Mouse (Mus musculus) lung, embryonic 14.5 days (tissue): Measurements from ENCODE around the gene Rbms2. TPM values are rescaled to one million over a fixed set of nuclear protein-coding genes. Genes with fewer than 3 reads are reported as not detected.
A peak's percentile ranks its signal among the peaks of the same experiment; 100 is the strongest.
"Not testable (repeated sequence)": the region's sequence is repeated elsewhere in the genome, so short reads cannot be mapped to it uniquely, and the experiment has no call there.

Source experiments
- ATAC-seq: fragments of 200-750 bp; cut with Nextera tagmentation; 2 replicates; pipeline ENCODE4 v1.8.0; 2017; ENCODE audit warnings: mild to moderate bottlenecking, moderate TSS enrichment, moderate library complexity; ENCODE audit not compliant: insufficient read depth
- DNase-seq: peaks from one replicate; pipeline ENCODE4 v3.0.0-alpha.2; 2015
- H3K27ac ChIP-seq: fragments of 300-500 bp; sonication (generic); 2 replicates; pipeline ENCODE4 v1.5.1; 2014; ENCODE audit warnings: low read depth, mild to moderate bottlenecking, moderate library complexity
- H3K27me3 ChIP-seq: fragments of 300-500 bp; sonication (generic); 2 replicates; pipeline ENCODE4 v1.6.1; 2014; ENCODE audit warnings: low read length, control low read depth; ENCODE audit not compliant: insufficient read depth
- H3K36me3 ChIP-seq: fragments of 300-500 bp; sonication (generic); 2 replicates; pipeline ENCODE4 v1.6.1; 2014; ENCODE audit warnings: control low read depth; ENCODE audit not compliant: insufficient read depth
- H3K4me1 ChIP-seq: fragments of 300-500 bp; sonication (generic); 2 replicates; pipeline ENCODE4 v1.6.1; 2014; ENCODE audit warnings: antibody characterized with exemption, control low read depth; ENCODE audit not compliant: insufficient read depth
- H3K4me2 ChIP-seq: fragments of 300-500 bp; sonication (generic); 2 replicates; pipeline ENCODE4 v1.6.1; 2014; ENCODE audit warnings: mild to moderate bottlenecking
- H3K4me3 ChIP-seq: fragments of 300-500 bp; sonication (generic); 2 replicates; pipeline ENCODE4 v1.5.1; 2014; ENCODE audit warnings: low read depth, low read length
- H3K9ac ChIP-seq: fragments of 300-500 bp; sonication (generic); 2 replicates; pipeline ENCODE4 v1.6.1; 2014
- H3K9me3 ChIP-seq: fragments of 300-500 bp; sonication (generic); 2 replicates; pipeline ENCODE4 v1.6.1; 2016; ENCODE audit warnings: low read depth, low read length, control low read depth
- CTCF ChIP-seq: IDR thresholded peaks from 2 replicates; pipeline ENCODE4 v1.5.1; 2016; ENCODE audit warnings: antibody characterized with exemption, low read depth
- WGBS: fragments of 180-500 bp; shearing (Covaris S2); extraction: QIAGEN DNeasy Blood & Tissue Kit; methylation state at CpG from one replicate; pipeline ENCODE4 v1.1.7; 2014; 5-methylcytosine and 5-hydroxymethylcytosine counted together
- polyA plus RNA-seq: library from polyadenylated mRNA; unstranded; fragments of >200 nt; fragmentation: Nextera tagmentation; extraction: Ambion mirVana; gene quantifications from 2 replicates; pipeline ENCODE4 v1.2.1, GENCODE M21; 2014

The Rbms2 gene
- polyA plus RNA-seq, 1 experiment from 2014 or later = 27.6 TPM

GRCm38 (mm10) chr10:128214981-128215380 is 34.9 kb upstream of the Rbms2 start:
- no peak for DNase-seq
- no peak for TF ChIP-seq CTCF
- no peak overlapping the region for H3K4me3 ChIP-seq
- no peak for ATAC-seq
- no peaks in the 10 kb centered on the region for H3K36me3 ChIP-seq
- no peak overlapping the region for H3K27ac ChIP-seq
- H3K4me2 ChIP-seq = no peak overlapping the region
- no peaks in the 10 kb centered on the region for H3K9me3 ChIP-seq
- 0 out of 2 replicates have a peak, but pooled peaks cover 3% of the 10 kb centered on the region for H3K4me1 ChIP-seq
- WGBS = 77% methylated on average over 5 of the region's 5 CpGs
- no peaks in the 10 kb centered on the region for H3K27me3 ChIP-seq
- H3K9ac ChIP-seq = no peak overlapping the region

GRCm38 (mm10) chr10:128214112-128214511 is 34.0 kb upstream of the Rbms2 start:
- not testable (repeated sequence) for DNase-seq, H3K4me1 ChIP-seq, H3K4me3 ChIP-seq, H3K27me3 ChIP-seq, H3K36me3 ChIP-seq, H3K9ac ChIP-seq, H3K4me2 ChIP-seq, H3K27ac ChIP-seq, ATAC-seq, H3K9me3 ChIP-seq
- WGBS = 79% methylated on average over 4 of the region's 4 CpGs

GRCm38 (mm10) chr10:128212871-128213323 is 32.8 kb upstream of the Rbms2 start:
- Histone ChIP-seq H3K36me3 (no peaks in the 10 kb centered on the region), H3K4me3 (peak overlapping the region; percentile 35), H3K9ac (peak overlapping the region; percentile 48), H3K4me1 (0 out of 2 replicates have a peak, but pooled peaks cover 3% of the 10 kb centered on the region), H3K4me2 (peak overlapping the region; percentile 69), H3K27ac (0 out of 2 replicates have a peak overlapping the region, but pooled peaks have one; percentile 24), H3K27me3 (no peaks in the 10 kb centered on the region), H3K9me3 (no peaks in the 10 kb centered on the region)
- ATAC-seq (no peak), DNase-seq (peak; percentile 85)
- 1% methylated on average over 18 of the region's 18 CpGs for WGBS
- TF ChIP-seq CTCF = peak; percentile 80

GRCm38 (mm10) chr10:128212148-128212547 is 32.1 kb upstream of the Rbms2 start:
- Histone ChIP-seq H3K36me3 (no peaks in the 10 kb centered on the region), H3K9me3 (no peaks in the 10 kb centered on the region), H3K27ac (no peak overlapping the region), H3K27me3 (no peaks in the 10 kb centered on the region), H3K4me3 (peak overlapping the region; percentile 71), H3K4me1 (0 out of 2 replicates have a peak, but pooled peaks cover 3% of the 10 kb centered on the region), H3K9ac (peak overlapping the region; percentile 71), H3K4me2 (peak overlapping the region; percentile 93)
- TF ChIP-seq CTCF = no peak
- no peak for ATAC-seq
- no peak for DNase-seq
- 51% methylated on average over 6 of the region's 6 CpGs for WGBS

- Histone ChIP-seq H3K27ac (no peak within 1 kb of the TSS), H3K4me2 (peak within 1 kb of the TSS; percentile 93), H3K9me3 (no peaks in the 10 kb centered on the region), H3K9ac (peak within 1 kb of the TSS; percentile 71), H3K4me3 (peak within 1 kb of the TSS; percentile 71), H3K4me1 (0 out of 2 replicates have a peak, but pooled peaks cover 3% of the 10 kb centered on the region), H3K27me3 (no peaks in the 10 kb centered on the region), H3K36me3 (no peaks in the 10 kb centered on the region)
- peak; percentile 95 for DNase-seq
- WGBS = under 1% methylated on average over 30 of the region's 30 CpGs
- peak; percentile 97 for ATAC-seq
- TF ChIP-seq CTCF = peak; percentile 47; the same call in 1 of the 2 replicates
These were observed 31.5 kb upstream of the Rbms2 start, which contains the start of gene Spryd4 for GRCm38 (mm10) chr10:128211390-128212108. Gene Spryd4 (minus strand): TSS chr10:128211807.

GRCm38 (mm10) chr10:128210954-128211353 is 30.9 kb upstream of the Rbms2 start:
- peak overlapping the region; percentile 93 for H3K4me2 ChIP-seq
- 19% methylated on average over 14 of the region's 14 CpGs for WGBS
- no peak overlapping the region for H3K27ac ChIP-seq
- ATAC-seq (peak; percentile 27; the same call in 1 of the 2 replicates), DNase-seq (no peak)
- H3K36me3 ChIP-seq = 0 out of 2 replicates have a peak, but pooled peaks cover 3% of the 10 kb centered on the region
- H3K9me3 ChIP-seq = no peaks in the 10 kb centered on the region
- no peak for TF ChIP-seq CTCF
- H3K4me1 ChIP-seq = 0 out of 2 replicates have a peak, but pooled peaks cover 3% of the 10 kb centered on the region
- H3K4me3 ChIP-seq = peak overlapping the region; percentile 71
- H3K27me3 ChIP-seq = no peaks in the 10 kb centered on the region
- peak overlapping the region; percentile 71 for H3K9ac ChIP-seq

- no peak for ATAC-seq
- 89% methylated on average over 2 of the region's 2 CpGs for WGBS
- Histone ChIP-seq H3K27me3 (no peaks in the 10 kb centered on the region), H3K9me3 (no peaks in the 10 kb centered on the region), H3K36me3 (0 out of 2 replicates have a peak, but pooled peaks cover 3% of the 10 kb centered on the region), H3K4me2 (peak overlapping the region; percentile 93; the same call in 1 of the 2 replicates), H3K27ac (no peak overlapping the region), H3K9ac (no peak overlapping the region), H3K4me3 (0 out of 2 replicates have a peak overlapping the region, but pooled peaks have one; percentile 71), H3K4me1 (0 out of 2 replicates have a peak, but pooled peaks cover 3% of the 10 kb centered on the region)
- TF ChIP-seq CTCF = no peak
- DNase-seq = no peak
These were observed 30.0 kb upstream of the Rbms2 start for GRCm38 (mm10) chr10:128210131-128210530.
